Mouse (Mus musculus) CD4-positive, CD25-positive, alpha-beta regulatory T cell, adult 4 months (primary cell): ENCODE results near the gene Fam89a. TPM values are rescaled to one million over a fixed set of nuclear protein-coding genes. Genes with fewer than 3 reads are reported as not detected.

Experiments
- polyA plus RNA-seq, 2 experiments: library from polyadenylated mRNA; unstranded; fragments of 100-300 nt; shearing (Covaris generic); gene quantifications; one replicate each; pipeline ENCODE4 v1.2.1; 2017

Gene Fam89a
- polyA plus RNA-seq, 2 experiments from 2014 or later: 0.73 to 0.80 TPM

Other genes starting within 250 kb of the Fam89a start
- 10 to 100 TPM; 49.6 to 62.7 TPM for gene Cog2, start 231.1 kb downstream of the Fam89a start, polyA plus RNA-seq
- gene Agt, start 182.1 kb downstream of the Fam89a start, polyA plus RNA-seq: not detected
- gene Capn9, start 175.7 kb downstream of the Fam89a start, polyA plus RNA-seq: not detected
- under 1 TPM; 0.70 to 0.94 TPM for gene 2310022B05Rik, start 88.5 kb downstream of the Fam89a start, polyA plus RNA-seq
- 10 to 100 TPM; 32.1 to 32.6 TPM for gene Ttc13, start 29.8 kb downstream of the Fam89a start, polyA plus RNA-seq
- 10 to 100 TPM; 13.1 to 18.7 TPM for gene Arv1, start 29.7 kb downstream of the Fam89a start, polyA plus RNA-seq
- gene Trim67, start 41.3 kb upstream of the Fam89a start, polyA plus RNA-seq: not detected
- 10 to 100 TPM; 43.0 to 54.7 TPM for gene Gnpat, start 111.2 kb upstream of the Fam89a start, polyA plus RNA-seq
- gene 2810004N23Rik, start 111.3 kb upstream of the Fam89a start, polyA plus RNA-seq: 10 to 100 TPM; 30.0 to 43.0 TPM
- gene Exoc8, start 145.9 kb upstream of the Fam89a start, polyA plus RNA-seq: 1 to 10 TPM; 8.2 to 8.3 TPM
- gene Sprtn, start 146.1 kb upstream of the Fam89a start, polyA plus RNA-seq: 1 to 10 TPM; 7.6 to 9.3 TPM
- 10 to 100 TPM; 11.0 to 13.7 TPM for gene Egln1, start 197.5 kb upstream of the Fam89a start, polyA plus RNA-seq